Mouse (Mus musculus): ENCODE data around the gene Gm48551. TPM values are rescaled to one million over a fixed set of nuclear protein-coding genes. Genes with fewer than 3 reads are reported as not detected.

Gene Gm48551
- polyA plus RNA-seq, 1 experiment from 2014 or later: 3.1 TPM

GRCm38 (mm10) chr10:81421041-81421796 lies 37.0 kb downstream of the Gm48551 start:
- H3K9me3 ChIP-seq: no peaks in the 10 kb centered on the region
- peaks cover 83% of the 10 kb centered on the region for H3K27me3 ChIP-seq (ENCODE audit: insufficient read depth, poor library complexity, severe bottlenecking)
- peaks cover 9% of the 10 kb centered on the region; the same call in 1 of the 2 replicates for H3K36me3 ChIP-seq
- peaks cover 61% of the 10 kb centered on the region for H3K4me1 ChIP-seq
- WGBS: 68% methylated on average over 4 of the region's 4 CpGs
- no peak overlapping the region for H3K4me3 ChIP-seq
- DNase-seq (ENCODE audit: low spot score): no peak
- no peak overlapping the region for H3K27ac ChIP-seq

GRCm38 (mm10) chr10:81421797-81422100 lies 37.5 kb downstream of the Gm48551 start:
- 69% methylated on average over 5 of the region's 5 CpGs for WGBS
- Histone ChIP-seq H3K4me1 (peaks cover 61% of the 10 kb centered on the region), H3K27me3 (ENCODE audit: insufficient read depth, poor library complexity, severe bottlenecking) (peaks cover 88% of the 10 kb centered on the region)

GRCm38 (mm10) chr10:81422191-81422590 lies 37.9 kb downstream of the Gm48551 start:
- Histone ChIP-seq H3K36me3 (peaks cover 9% of the 10 kb centered on the region; the same call in 1 of the 2 replicates), H3K4me3 (no peak overlapping the region), H3K4me1 (peaks cover 61% of the 10 kb centered on the region), H3K9me3 (no peaks in the 10 kb centered on the region), H3K27ac (no peak overlapping the region), H3K27me3 (ENCODE audit: insufficient read depth, poor library complexity, severe bottlenecking) (peaks cover 90% of the 10 kb centered on the region)
- 79% methylated on average over 6 of the region's 6 CpGs for WGBS
- no peak for DNase-seq (ENCODE audit: low spot score)

More at GRCm38 (mm10) chr10:81421797-81422100, 37.5 kb downstream of the Gm48551 start:
- Histone ChIP-seq H3K9me3 (no peaks in the 10 kb centered on the region), H3K27ac (no peak overlapping the region), H3K36me3 (peaks cover 9% of the 10 kb centered on the region; the same call in 1 of the 2 replicates), H3K4me3 (no peak overlapping the region)
- no peak for DNase-seq (ENCODE audit: low spot score)

GRCm38 (mm10) chr10:81422661-81423217 lies 38.5 kb downstream of the Gm48551 start:
- no peak overlapping the region for H3K27ac ChIP-seq
- peak; percentile 72 for DNase-seq (ENCODE audit: low spot score)
- no peaks in the 10 kb centered on the region for H3K9me3 ChIP-seq
- peaks cover 9% of the 10 kb centered on the region; the same call in 1 of the 2 replicates for H3K36me3 ChIP-seq
- WGBS: 77% methylated on average over 3 of the region's 3 CpGs
- no peak overlapping the region for H3K4me3 ChIP-seq
- H3K4me1 ChIP-seq: peaks cover 58% of the 10 kb centered on the region
- H3K27me3 ChIP-seq (ENCODE audit: insufficient read depth, poor library complexity, severe bottlenecking): peaks cover 90% of the 10 kb centered on the region

GRCm38 (mm10) chr10:81423476-81424245 lies 39.4 kb downstream of the Gm48551 start:
- Histone ChIP-seq H3K36me3 (peaks cover 9% of the 10 kb centered on the region; the same call in 1 of the 2 replicates), H3K4me1 (peaks cover 49% of the 10 kb centered on the region), H3K4me3 (0 out of 2 replicates have a peak overlapping the region, but pooled peaks have one; percentile 19), H3K27me3 (ENCODE audit: insufficient read depth, poor library complexity, severe bottlenecking) (peaks cover 92% of the 10 kb centered on the region), H3K9me3 (no peaks in the 10 kb centered on the region), H3K27ac (0 out of 2 replicates have a peak overlapping the region, but pooled peaks have one; percentile 62)
- 65% methylated on average over 4 of the region's 4 CpGs for WGBS
- DNase-seq (ENCODE audit: low spot score): no peak

- H3K4me3 ChIP-seq: peak overlapping the region; percentile 65
- 4% methylated on average over 25 of the region's 25 CpGs for WGBS
- H3K4me1 ChIP-seq: peaks cover 46% of the 10 kb centered on the region
- H3K36me3 ChIP-seq: peaks cover 9% of the 10 kb centered on the region; the same call in 1 of the 2 replicates
- peaks cover 95% of the 10 kb centered on the region for H3K27me3 ChIP-seq (ENCODE audit: insufficient read depth, poor library complexity, severe bottlenecking)
- DNase-seq (ENCODE audit: low spot score): peak; percentile 75
- H3K27ac ChIP-seq: peak overlapping the region; percentile 73
- H3K9me3 ChIP-seq: no peaks in the 10 kb centered on the region
Measured at GRCm38 (mm10) chr10:81424246-81425051, 40.2 kb downstream of the Gm48551 start.

- Histone ChIP-seq H3K4me3 (peak overlapping the region; percentile 65), H3K27me3 (ENCODE audit: insufficient read depth, poor library complexity, severe bottlenecking) (peaks cover 86% of the 10 kb centered on the region), H3K27ac (peak overlapping the region; percentile 73), H3K9me3 (no peaks in the 10 kb centered on the region), H3K4me1 (peaks cover 44% of the 10 kb centered on the region), H3K36me3 (peaks cover 1% of the 10 kb centered on the region; the same call in 1 of the 2 replicates)
- WGBS: 29% methylated on average over 10 of the region's 10 CpGs
- DNase-seq (ENCODE audit: low spot score): peak; percentile 74
Measured at GRCm38 (mm10) chr10:81425236-81425850, 41.1 kb downstream of the Gm48551 start.

- Histone ChIP-seq H3K36me3 (no peaks in the 10 kb centered on the region), H3K27ac (peak overlapping the region; percentile 81), H3K4me3 (peak overlapping the region; percentile 65), H3K9me3 (no peaks in the 10 kb centered on the region), H3K4me1 (peaks cover 50% of the 10 kb centered on the region), H3K27me3 (ENCODE audit: insufficient read depth, poor library complexity, severe bottlenecking) (peaks cover 85% of the 10 kb centered on the region)
- DNase-seq (ENCODE audit: low spot score): peak; percentile 73
- 2% methylated on average over 21 of the region's 33 CpGs for WGBS
Measured at GRCm38 (mm10) chr10:81426081-81426671, 41.9 kb downstream of the Gm48551 start.

GRCm38 (mm10) chr10:81426897-81427296 lies 42.6 kb downstream of the Gm48551 start:
- 1% methylated on average over 38 of the region's 38 CpGs for WGBS
- DNase-seq (ENCODE audit: low spot score): peak; percentile 69

GRCm38 (mm10) chr10:81427327-81427726 lies 43.1 kb downstream of the Gm48551 start:
- Histone ChIP-seq H3K27me3 (ENCODE audit: insufficient read depth, poor library complexity, severe bottlenecking) (peaks cover 83% of the 10 kb centered on the region), H3K4me3 (peak overlapping the region; percentile 65), H3K27ac (peak overlapping the region; percentile 81), H3K36me3 (no peaks in the 10 kb centered on the region), H3K9me3 (no peaks in the 10 kb centered on the region), H3K4me1 (peaks cover 56% of the 10 kb centered on the region)
- peak; percentile 72 for DNase-seq (ENCODE audit: low spot score)
- 24% methylated on average over 3 of the region's 3 CpGs for whole genome bisulfite sequencing

More at GRCm38 (mm10) chr10:81426897-81427296, 42.6 kb downstream of the Gm48551 start:
- Histone ChIP-seq H3K27me3 (ENCODE audit: insufficient read depth, poor library complexity, severe bottlenecking) (peaks cover 84% of the 10 kb centered on the region), H3K4me1 (peaks cover 56% of the 10 kb centered on the region), H3K4me3 (peak overlapping the region; percentile 65), H3K36me3 (no peaks in the 10 kb centered on the region), H3K9me3 (no peaks in the 10 kb centered on the region), H3K27ac (peak overlapping the region; percentile 81)

- Histone ChIP-seq H3K4me3 (no peak overlapping the region), H3K4me1 (peaks cover 62% of the 10 kb centered on the region), H3K27ac (no peak overlapping the region), H3K36me3 (no peaks in the 10 kb centered on the region), H3K9me3 (no peaks in the 10 kb centered on the region), H3K27me3 (ENCODE audit: insufficient read depth, poor library complexity, severe bottlenecking) (peaks cover 81% of the 10 kb centered on the region)
- DNase-seq (ENCODE audit: low spot score): peak; percentile 69
- 71% methylated on average over 8 of the region's 8 CpGs for WGBS
Measured at GRCm38 (mm10) chr10:81427804-81428506, 43.7 kb downstream of the Gm48551 start.
